Mouse (Mus musculus) mouse embryonic stem cell (cell line): ENCODE data around the gene Hist2h2aa1.

Source experiments
- in situ Hi-C, 2 experiments: fragments of 300-500 bp; cut with MboI; formaldehyde crosslinking; loops; 1 replicate in 1 of 2; 3 replicates in 1 of 2; pipeline ENCODE4 v1.14.3; 2019 to 2020; ENCODE audit warnings: low sequenced_read_pairs in 2 of 2, low pct_unique_long_range_greater_than_20kb in 1 of 2, mixed read lengths in 1 of 2; ENCODE audit not compliant: unreplicated experiment in 1 of 2

The Hist2h2aa1 gene

DNA sequence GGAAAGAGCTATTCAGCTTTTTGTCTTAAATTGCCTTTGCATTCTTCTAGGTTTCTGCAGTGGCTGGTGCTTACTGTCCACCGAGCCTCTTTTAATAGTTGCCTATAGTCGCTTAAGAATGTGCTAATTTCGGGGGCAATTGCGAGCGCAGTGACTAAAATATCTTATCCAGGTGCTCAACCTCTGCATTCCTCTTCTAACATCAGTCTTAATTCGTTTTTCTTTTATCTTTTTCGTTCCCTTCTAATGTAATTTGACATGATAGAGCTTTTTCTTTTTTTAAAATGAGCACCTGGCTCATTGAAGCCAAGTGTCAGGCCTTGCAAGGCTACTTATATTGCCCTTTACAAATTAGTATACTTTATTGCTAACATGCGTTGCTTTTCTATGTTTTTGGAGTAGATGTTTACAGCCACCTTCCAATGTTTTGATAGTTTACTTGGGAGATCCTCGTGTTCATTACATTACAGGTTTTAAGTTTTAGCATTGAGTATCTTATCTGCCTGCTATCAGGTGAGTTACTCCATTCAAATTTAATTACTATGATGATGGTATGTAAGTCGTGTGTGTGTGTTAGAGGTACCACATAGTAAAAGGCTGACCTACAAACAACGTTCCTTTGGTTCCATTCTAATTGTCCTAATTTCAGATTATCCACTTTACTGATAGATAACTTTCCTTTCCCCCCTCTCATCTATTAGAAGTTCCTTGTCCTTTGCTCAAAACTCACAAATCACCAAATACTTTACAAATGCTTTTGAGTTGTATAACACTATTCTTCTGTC, 2.3 kb downstream of the Hist2h2aa1 start:
- in situ Hi-C loops, result no loop called here

DNA sequence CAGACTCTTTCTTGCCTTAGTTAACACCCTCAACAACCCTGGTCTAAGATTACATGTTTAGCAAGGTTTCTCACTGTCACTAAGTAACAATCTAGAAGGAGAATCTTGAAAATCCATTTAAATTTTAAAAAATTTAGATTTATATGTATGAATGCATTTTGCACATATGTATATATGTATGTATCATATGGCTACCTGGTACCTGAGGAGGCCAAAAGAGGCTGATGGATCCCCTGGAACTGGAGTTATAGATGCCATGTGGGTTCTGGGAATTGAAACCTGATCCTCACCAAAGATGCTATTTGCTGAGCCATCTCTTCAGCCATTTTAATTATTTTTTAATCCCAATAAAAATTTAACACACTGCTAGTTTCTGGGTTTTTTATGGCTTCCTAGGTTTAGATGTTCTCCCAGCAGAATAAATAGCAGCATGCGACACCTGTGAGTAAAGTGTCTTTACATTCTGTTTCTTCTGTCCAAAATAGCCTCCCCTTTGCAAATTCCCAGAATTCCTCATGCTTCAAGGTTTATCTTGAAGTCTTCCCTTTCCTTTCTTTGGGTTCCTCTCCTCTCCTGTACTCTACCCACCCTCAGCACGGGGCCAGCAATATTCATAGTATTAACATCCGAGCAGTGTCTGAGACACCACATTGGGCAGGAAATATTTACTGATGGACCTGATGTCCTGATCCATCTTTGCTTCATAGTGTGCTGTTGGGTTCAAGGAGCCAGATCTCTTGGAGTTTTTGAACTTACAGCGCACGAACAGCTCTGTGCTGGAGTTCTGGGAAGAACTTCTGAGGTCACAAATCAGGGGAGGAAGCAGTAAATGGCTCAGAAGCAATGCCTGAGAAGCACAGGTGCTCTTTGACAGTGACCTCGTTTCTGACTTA, 3.1 kb downstream of the Hist2h2aa1 start:
- in situ Hi-C loops, result no loop called here

DNA sequence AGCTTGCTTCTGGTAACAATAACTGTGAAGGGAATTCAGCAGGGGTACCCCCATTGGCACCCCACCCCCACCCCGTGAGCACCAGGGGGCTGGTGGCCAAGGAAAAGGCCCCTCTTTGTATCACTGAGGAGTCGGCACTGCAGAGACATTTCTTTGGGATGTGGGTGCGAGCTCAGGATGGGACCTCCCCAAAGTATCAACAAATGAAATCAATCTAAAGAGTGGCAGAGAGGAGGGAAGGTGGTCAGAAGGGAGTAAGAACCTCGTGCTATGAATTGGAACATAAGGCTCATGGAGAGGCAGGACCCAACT, 3.7 kb downstream of the Hist2h2aa1 start:
- in situ Hi-C loops, result no loop called here

DNA sequence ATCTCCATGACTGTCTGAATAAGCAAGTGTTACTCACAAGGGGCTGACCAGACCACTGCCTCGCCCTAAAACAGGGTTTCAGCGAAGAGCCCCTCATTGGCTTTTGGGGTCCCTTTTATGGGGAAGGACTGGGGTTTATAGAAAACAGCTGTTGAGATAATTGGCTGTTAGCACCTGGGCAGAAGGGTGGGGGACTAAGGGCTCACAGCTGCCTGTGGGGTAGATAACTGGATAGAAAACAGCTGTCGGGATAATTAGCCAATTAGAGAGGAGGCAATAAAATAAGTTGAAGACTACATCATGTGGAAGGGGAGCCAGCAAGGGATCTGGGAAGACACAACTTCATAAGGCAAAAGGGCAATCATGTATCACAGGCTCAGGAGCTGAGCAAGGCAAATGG, 5.6 kb downstream of the Hist2h2aa1 start:
- in situ Hi-C loops, result no loop called here

DNA sequence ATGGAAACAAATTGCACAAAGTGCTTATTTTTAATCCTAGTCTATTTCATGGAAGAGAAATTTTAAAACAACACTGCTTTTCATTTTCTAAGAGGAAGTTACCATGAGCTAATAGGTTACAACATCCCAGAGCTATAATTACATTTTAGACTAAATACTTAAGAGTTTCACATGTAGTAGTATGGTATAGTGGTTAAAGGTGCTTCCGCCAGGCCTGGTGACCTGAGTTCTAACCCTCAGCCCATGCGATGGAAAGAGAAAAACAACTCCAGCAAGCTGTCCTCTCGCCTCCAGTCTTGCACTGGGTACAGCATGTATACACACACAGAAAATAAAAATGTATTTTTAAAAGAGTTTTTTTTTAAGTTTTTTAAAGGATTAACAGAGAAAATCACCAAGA, 6.5 kb downstream of the Hist2h2aa1 start:
- in situ Hi-C loops, result no loop called here

DNA sequence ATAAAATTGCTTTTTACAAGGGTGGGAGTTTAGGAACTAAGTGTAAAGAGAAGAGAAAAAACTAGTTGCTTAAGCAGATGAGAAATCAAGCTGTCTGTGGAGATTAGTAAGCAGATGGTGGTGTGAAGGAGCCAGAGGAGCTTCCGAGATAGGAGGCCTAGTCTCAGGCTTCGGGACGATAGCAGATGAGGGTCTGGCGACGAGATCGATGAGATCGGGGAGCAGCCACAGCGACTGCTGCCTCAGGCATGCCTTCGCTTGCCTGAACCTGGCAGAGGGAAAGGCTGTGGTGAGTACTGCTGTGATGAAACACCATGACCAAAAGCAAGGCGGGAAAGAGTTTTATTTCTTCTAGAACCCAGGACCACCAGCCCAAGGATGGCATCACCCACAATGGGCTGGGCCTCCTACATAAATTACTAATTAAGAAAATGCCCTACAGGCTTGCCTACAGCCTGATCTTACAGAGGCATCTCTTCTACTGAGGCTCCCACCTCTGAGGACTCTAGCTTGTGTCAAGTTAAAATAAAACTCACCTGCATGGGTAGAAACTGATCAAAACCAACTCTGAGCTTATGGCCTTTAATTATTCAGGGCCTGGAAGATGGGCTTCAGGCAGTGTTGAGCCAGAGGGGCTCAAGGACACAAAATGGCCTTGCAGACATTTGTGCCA, 9.5 kb downstream of the Hist2h2aa1 start:
- in situ Hi-C loops, result no loop called here

DNA sequence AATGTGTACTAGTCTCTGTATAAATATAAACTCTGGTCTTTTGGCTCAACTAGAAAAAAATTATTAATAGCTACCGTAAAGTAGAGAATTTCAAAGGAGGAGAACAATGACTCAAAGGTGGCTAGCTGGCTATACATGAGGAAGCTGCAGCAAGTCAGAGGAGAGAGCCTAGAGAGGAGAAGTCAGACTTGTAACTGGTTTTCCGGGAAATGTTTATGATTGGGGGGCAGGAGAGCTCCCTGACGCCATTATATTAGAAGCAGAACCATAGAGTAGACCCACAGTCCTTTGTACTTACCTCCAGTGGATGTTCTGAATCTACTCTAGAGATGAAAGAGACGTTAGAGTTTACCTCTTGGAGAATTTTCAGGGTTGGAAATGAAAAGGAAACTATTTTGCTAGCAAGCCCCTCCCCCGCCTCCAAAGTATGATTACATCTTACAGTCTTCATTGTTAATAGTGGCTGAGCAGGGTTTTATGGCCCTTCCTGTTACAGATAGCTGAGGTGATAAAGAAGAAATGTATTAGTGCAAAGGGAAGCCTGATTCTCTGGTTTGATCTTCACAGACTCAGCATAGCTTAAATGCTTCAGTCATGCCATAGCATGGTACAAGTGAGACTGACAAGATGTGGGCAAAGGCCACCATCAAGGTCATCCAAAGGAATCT, 10.8 kb downstream of the Hist2h2aa1 start:
- in situ Hi-C loops, result no loop called here

DNA sequence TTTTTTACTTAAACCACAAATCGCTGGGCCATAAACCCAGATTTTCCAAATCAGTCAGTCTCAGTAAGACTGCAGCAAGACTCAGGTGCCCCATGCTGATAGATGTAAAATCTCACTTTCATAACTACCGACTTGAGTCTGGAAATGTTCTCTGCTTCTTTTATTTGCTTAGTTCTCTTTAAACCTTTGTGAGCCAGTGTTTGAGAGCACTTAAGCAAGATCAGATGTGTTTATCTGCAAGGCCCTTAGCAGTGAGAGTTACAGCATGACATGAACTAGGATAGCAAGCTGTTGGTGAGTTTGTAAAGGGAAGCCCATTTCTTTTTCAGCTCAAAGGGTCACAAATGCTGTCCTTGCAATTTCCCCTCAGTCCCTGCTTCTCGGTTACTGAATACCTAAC, 11.9 kb downstream of the Hist2h2aa1 start:
- in situ Hi-C loops, result no loop called here

DNA sequence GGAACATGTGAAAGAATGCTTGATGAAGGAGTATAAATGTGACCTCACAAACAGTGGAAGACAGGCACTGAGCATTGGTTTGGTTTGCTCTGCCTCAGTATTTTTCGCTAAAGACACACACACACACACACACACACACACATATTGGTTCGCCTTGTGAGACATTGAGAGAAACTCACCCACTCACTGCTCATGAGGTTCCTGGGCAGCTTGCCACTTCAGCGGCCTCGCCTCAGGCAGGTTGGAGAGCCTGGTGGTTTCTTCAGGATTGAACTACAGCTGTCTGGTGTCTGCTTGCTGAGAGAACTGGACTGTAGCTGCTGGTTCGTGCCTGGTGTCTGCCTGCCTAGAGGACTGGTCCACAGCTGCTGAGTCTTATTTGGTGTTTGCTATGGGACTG, 14.9 kb downstream of the Hist2h2aa1 start:
- in situ Hi-C loops, result no loop called here

DNA sequence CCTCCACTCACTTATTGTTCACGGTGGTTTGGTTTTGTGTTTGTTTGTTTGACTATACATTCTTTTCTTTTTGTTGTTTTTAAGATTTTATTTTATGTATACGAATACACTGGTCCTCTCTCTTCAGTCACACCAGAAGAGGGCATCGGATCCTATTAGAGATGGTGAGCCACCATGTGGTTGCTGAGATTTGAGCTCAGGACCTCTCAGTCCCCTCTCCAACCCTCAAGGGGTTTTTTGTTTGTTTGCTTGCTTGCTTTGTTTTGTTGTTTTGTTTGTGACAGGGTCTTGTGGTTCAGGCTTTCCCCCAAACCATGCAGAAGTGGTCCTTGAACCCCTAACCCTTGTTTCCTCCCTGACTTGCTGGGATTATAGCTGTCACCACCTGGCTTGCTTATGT, 16.3 kb downstream of the Hist2h2aa1 start:
- in situ Hi-C loops, result no loop called here

DNA sequence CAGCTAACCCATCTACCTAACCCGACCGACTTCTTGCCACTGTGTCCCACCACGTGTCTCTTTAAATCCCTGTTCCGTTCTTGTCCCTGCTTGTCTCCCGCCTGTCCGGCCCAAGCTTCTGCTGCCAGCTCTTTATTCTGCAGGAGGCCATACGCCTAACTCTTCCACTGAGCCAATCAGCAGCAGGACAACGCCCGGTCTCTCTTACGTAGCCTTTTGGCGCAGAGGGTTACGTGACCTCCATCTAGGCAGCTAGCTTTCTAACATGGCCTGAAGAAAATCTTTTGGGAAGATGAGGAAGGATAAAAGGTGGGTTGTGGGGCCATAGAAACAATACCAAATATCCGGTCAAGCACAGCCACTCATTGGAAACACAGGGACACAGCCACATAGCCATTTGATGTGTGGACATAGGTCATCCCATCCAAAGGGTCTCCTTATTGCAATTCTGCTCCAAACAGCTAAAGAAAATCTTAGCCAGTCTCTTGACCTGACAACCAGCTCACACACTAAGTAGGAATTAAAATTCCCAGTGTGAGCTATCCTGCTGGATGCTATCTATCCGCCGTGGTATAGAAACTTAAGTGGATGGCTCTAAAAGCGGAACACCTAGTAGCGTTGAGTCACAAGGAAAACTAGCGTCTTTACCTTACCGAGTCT, 17.0 kb downstream of the Hist2h2aa1 start:
- in situ Hi-C loops, result no loop called here

DNA sequence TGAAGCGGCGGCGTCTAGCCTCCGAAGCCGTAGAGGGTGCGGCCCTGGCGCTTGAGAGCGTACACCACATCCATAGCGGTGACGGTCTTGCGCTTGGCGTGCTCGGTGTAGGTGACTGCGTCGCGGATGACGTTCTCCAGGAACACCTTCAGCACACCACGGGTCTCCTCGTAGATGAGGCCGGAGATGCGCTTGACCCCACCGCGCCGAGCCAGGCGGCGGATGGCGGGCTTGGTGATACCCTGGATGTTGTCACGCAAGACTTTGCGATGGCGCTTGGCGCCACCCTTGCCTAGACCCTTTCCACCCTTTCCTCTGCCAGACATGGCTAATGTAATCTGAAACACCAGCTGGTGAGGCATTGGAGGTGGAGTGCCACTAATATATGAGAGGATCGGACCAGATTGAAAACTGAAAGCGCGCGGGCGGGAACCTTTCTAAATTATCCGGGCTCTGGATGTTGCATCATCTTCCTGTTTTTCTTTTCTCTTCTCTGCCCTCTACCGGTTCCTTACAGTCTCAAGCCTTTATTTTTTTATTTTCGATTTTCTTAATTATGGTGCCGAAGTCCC, 17.8 kb downstream of the Hist2h2aa1 start, which contains the start of gene Hist2h4:
Hist2h4 (minus strand) TSS at position 333 of the 572 bp plus-strand sequence.
- in situ Hi-C loops, result no loop called here

DNA sequence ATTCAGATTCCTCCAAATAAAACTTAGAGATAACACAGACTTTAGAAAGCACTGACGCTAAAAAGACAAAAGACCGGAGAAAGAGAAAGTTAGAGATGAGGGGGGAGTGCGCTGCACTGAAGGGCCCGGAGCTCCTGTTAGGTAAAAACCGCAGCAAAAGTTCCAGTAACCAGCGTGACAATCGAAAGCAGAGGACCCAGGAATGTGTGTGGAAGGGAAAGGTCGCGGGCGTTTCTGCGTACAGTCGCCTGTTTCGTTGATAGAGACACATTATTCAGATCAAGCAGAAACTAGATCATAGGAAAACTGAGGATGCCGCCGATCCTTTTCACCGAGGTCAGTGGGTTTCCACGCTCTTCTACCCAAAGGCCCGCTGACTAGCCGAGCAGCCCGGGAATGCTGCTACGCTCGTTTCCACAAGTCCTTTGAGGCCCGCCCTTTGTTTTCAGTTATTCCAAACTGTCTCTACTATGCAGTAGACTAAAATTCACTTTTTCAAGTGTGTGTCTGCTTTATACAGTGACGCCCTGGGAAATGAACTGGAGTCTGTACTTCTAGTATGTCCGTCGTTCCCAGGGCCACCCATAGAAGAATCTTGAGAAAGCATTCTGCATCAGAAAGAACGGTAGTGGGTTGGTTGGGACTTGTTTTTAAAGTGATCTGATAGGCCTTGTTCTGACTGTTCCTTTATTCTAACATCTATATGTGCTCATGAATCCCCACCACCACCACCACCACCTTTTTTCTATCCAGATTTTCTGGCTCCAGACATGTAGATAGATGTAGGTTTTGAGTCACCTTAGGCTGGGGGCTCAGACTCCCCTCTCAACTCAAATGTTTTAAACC, 18.5 kb downstream of the Hist2h2aa1 start:
- in situ Hi-C loops, result no loop called here

DNA sequence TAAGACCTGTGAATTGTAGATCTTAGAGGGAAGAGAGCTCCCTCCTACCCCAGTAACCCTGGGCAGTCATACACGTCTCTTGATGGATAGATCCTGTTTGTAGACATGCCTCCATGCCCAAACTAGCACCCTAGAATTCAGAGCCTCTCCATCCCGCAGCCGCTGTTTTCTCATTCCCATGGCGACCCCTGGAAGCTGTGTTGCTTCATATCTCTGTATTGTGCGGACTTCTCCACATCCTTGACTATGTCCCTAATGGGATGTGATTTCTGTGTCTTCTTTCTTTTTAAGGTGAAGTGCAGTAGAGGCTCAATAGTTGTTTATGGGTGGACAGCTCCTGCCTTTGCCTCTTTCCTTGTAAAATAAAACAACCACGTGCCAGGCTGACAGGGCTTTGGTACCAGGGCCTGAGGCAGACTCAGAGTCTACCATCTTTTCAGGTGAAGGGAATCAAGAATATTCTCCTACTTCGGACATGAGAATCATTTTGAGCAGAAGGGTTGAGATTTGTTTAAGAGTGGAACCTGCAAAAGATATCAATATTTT, 19.2 kb downstream of the Hist2h2aa1 start:
- in situ Hi-C loops, result no loop called here

DNA sequence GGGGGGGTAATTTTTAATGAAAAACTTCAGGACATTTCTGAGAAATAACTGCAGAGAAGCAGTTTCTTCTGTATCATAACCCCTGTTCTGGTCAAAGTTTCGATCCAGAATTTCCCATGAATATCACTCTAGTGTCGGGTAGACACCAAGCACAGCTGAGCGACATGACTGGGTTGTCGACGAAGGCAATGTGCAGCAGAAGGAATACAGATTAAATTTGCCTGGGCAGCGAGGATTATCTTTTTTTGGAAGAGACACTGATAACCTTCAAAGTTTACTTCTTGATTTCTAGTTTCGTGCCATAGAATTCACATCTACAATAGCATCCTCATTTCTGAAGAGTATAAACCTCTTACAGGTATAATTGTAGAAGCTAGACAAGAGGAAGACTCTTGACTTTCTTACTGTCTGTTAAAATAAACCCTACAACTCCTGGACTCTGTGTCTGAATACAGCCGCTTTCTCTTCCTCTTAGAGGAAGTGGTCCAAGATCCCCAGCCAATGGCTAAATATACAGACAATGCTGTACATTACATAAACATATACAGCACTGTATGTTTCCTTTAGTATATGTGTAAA, 20.9 kb downstream of the Hist2h2aa1 start:
- in situ Hi-C loops, result no loop called here

DNA sequence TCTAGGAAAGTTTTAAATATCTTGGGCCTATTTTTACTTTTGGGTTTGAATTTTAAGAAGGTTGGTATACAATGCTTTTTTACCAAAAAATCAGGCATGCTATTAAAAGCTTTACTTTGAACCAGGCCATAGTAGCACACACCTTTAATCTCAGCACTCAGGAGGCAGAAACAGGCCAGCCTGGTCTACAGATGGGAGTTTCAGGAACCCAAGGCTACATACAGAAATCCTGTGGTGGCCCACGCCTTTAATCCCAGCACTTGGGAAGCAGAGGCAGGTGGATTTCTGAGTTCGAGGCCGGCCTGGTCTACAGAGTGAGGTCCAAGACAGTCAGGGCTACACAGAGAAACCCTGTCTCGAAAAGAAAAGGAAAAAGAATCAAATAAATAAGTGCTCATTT, 22.2 kb downstream of the Hist2h2aa1 start:
- in situ Hi-C loops, result no loop called here
